Mouse (Mus musculus): ENCODE measurements around the gene Cenps. TPM values are rescaled to one million over a fixed set of nuclear protein-coding genes. Genes with fewer than 3 reads are reported as not detected.

Cenps gene
- polyA plus RNA-seq, 1 experiment from 2014 or later, result 38.6 TPM

DNA sequence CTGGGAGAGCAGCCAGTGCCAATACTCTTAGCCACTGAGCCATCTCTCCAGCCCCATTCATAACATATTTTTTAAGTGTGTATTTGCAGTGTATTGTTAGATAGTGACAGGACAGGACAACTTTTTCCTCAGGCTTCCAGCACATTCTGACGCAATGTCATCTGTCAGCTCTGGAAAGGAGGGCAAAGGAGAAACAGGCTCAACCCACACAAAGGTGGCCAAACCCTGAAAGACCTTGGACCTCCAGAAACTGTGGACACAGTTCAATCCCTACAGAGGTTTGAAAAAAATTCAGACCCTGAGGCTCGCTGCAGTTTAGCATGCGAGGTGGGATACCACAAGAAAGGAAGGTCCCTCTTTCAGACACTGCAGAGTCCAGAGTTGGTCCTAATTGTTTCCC lies 39.5 kb downstream of the Cenps start:
- no peak for DNase-seq (ENCODE audit: low spot score)
- Histone ChIP-seq H3K4me3 (peak overlapping the region; percentile 100), H3K27me3 (ENCODE audit: insufficient read depth, poor library complexity, severe bottlenecking) (no peaks in the 10 kb centered on the region), H3K27ac (no peak overlapping the region), H3K36me3 (peaks cover 14% of the 10 kb centered on the region), H3K9me3 (no peaks in the 10 kb centered on the region), H3K4me1 (peaks cover 22% of the 10 kb centered on the region)
- 80% methylated on average over 3 of the region's 3 CpGs for WGBS

DNA sequence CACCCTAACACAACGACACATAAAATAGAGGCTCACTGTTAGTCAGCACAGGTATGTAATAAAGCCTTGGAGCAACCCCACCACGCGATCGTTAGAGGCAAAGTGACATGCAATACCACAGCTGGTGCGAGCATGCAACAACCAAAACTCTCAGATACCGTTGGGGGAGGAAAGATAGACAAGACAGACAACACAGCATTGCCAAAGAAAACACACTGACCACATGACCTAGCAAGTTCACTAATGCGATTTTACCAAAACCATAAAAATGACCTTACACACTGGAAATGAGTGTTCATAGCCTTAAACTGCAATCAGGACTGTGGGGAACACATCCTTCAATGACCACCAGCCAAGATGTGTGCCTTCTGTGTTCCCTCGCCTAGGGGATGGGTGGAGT lies 46.1 kb downstream of the Cenps start:
- H3K27me3 ChIP-seq (ENCODE audit: insufficient read depth, poor library complexity, severe bottlenecking), result no peaks in the 10 kb centered on the region
- peaks cover 25% of the 10 kb centered on the region for H3K36me3 ChIP-seq
- H3K27ac ChIP-seq, result no peak overlapping the region
- 83% methylated on average over 8 of the region's 8 CpGs for WGBS
- H3K4me3 ChIP-seq, result no peak overlapping the region
- DNase-seq (ENCODE audit: low spot score), result no peak
- no peaks in the 10 kb centered on the region for H3K4me1 ChIP-seq
- H3K9me3 ChIP-seq, result no peaks in the 10 kb centered on the region

DNA sequence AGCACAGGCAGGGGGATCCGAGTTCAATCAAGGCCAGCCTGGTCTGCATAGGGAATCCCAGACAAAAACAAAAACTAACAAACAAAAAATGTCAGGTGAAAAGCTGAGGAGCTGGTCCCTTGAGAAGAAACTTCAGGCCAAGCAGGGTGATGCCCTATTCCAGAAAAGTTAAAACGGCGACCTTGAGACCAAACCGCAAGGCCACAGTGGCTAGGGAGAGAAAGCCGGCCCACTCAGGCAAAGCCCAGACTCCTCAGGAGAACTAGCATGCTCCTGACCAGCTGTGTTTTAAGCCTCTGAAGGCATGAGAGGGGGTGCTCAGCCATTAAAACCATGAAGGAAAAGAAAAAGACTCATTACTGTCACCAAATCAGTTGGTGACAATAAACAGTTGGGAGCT lies 52.0 kb downstream of the Cenps start:
- H3K4me3 ChIP-seq, result no peak overlapping the region
- 0 out of 2 replicates have a peak, but pooled peaks cover 8% of the 10 kb centered on the region for H3K36me3 ChIP-seq
- no peaks in the 10 kb centered on the region for H3K27me3 ChIP-seq (ENCODE audit: insufficient read depth, poor library complexity, severe bottlenecking)
- no peak for DNase-seq (ENCODE audit: low spot score)
- 71% methylated on average over 5 of the region's 5 CpGs for WGBS
- H3K27ac ChIP-seq, result peak overlapping the region; percentile 38; the same call in 1 of the 2 replicates
- no peaks in the 10 kb centered on the region for H3K9me3 ChIP-seq
- peaks cover 21% of the 10 kb centered on the region for H3K4me1 ChIP-seq

DNA sequence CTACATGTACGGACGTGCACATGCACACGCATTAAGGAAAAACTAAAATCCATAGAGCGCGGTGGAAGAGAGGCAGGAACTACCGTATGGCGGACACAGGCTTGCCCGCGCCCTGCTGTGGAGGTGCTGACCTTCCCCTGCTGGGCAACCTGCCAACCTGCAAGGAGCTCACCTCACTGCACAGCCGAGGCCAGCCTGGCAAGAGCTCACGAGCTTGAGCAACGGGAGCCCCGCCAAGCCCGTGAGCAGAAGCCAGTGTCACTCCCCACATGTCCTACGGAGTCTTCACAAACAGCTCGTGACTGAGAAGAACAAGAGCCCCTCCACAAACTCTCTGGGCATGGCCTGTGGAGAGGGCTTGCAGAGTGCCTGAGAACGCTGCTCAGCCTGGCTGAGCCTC lies 55.9 kb downstream of the Cenps start:
- Histone ChIP-seq H3K4me3 (no peak overlapping the region), H3K36me3 (peaks cover 13% of the 10 kb centered on the region; the same call in 1 of the 2 replicates), H3K4me1 (peaks cover 49% of the 10 kb centered on the region), H3K9me3 (no peaks in the 10 kb centered on the region), H3K27me3 (ENCODE audit: insufficient read depth, poor library complexity, severe bottlenecking) (no peaks in the 10 kb centered on the region), H3K27ac (no peak overlapping the region)
- 78% methylated on average over 17 of the region's 17 CpGs for WGBS
- no peak for DNase-seq (ENCODE audit: low spot score)

DNA sequence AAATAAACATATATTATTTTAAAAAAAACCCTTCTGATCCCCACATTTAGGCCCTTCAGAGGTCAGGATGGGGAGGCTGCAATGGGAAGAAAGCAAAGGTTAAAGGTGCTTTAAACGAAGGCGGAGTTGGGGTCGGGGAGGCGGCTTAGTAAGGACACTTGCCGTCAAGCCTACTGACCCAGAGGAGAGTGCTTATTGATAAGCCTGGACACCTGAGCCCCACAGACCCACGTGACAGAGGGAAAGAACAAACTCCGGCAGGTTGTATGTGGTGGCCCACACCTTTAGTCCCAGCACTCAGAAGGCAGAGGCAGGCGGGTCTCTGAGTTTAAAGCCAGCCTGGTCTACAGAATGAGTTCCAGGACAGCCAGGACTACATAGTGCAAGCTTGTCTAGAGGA lies 57.3 kb downstream of the Cenps start:
- no peak for DNase-seq (ENCODE audit: low spot score)
- Histone ChIP-seq H3K27me3 (ENCODE audit: insufficient read depth, poor library complexity, severe bottlenecking) (no peaks in the 10 kb centered on the region), H3K9me3 (no peaks in the 10 kb centered on the region), H3K4me3 (no peak overlapping the region), H3K4me1 (peaks cover 54% of the 10 kb centered on the region), H3K27ac (no peak overlapping the region), H3K36me3 (peaks cover 17% of the 10 kb centered on the region)
- WGBS, result 86% methylated on average over 8 of the region's 8 CpGs

DNA sequence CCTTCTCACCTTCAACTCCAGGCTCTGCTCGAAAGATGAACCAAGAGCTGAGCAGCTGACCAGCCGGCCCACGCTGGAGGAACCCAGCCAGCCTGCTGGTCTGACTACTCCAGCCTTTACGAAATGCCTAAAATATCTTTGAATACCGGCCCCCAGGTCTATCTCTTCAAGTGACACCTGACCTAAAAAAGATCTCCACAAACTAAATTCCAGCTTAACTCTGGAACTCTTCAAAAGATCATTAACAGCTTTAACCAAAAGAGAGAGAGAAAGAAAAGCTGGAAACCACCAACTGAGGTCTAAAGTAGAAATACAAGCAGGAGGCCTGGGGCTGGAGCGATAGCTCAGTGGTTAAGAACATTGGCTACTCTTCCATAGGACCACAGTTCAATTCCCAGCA lies 57.8 kb downstream of the Cenps start:
- no peaks in the 10 kb centered on the region for H3K27me3 ChIP-seq (ENCODE audit: insufficient read depth, poor library complexity, severe bottlenecking)
- no peak for DNase-seq (ENCODE audit: low spot score)
- peaks cover 22% of the 10 kb centered on the region for H3K36me3 ChIP-seq
- H3K4me1 ChIP-seq, result peaks cover 58% of the 10 kb centered on the region
- WGBS, result 53% methylated on average over 6 of the region's 6 CpGs
- H3K27ac ChIP-seq, result no peak overlapping the region
- H3K4me3 ChIP-seq, result no peak overlapping the region
- H3K9me3 ChIP-seq, result no peaks in the 10 kb centered on the region

DNA sequence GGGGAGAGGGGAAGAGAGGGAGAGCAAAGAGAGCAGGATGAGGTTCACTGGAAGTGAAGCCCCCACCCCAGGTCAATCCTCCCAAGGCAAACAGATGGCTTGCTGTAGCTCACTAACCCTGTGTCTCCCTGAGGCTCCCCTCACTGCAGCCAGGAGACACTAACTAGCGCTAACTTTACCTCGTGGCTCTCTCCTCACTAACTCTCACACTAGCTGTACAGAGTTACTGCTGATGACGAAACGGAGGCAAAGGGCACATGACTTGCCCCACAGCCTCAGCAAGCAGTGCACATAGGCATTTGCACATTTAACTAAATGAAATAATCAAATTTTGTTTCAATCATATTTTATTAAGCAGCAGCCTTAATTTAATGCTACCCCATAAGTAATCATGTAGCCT lies 59.2 kb downstream of the Cenps start:
- Histone ChIP-seq H3K36me3 (peaks cover 31% of the 10 kb centered on the region), H3K27ac (no peak overlapping the region), H3K9me3 (no peaks in the 10 kb centered on the region), H3K4me3 (no peak overlapping the region), H3K4me1 (peaks cover 64% of the 10 kb centered on the region), H3K27me3 (ENCODE audit: insufficient read depth, poor library complexity, severe bottlenecking) (no peaks in the 10 kb centered on the region)
- 65% methylated on average over 4 of the region's 4 CpGs for whole genome bisulfite sequencing
- DNase-seq (ENCODE audit: low spot score), result no peak

Other genes starting within 250 kb of the Cenps start
- gene Pex14, start 37.8 kb downstream of the Cenps start, polyA plus RNA-seq (2016; fragmentation: Nextera tagmentation; extraction: Ambion mirVana), result 53.6 and 59.7 TPM in 2 replicates
- 43.4 and 48.9 TPM in 2 replicates for gene Dffa, start 33.5 kb downstream of the Cenps start, polyA plus RNA-seq (2016; fragmentation: Nextera tagmentation; extraction: Ambion mirVana)
- gene Cort, start 10.9 kb downstream of the Cenps start, polyA plus RNA-seq (2016; fragmentation: Nextera tagmentation; extraction: Ambion mirVana), result 0.28 TPM in 1 of 2 replicates, not detected in the other
- 116 and 133 TPM in 2 replicates for gene Pgd, start 29.1 kb upstream of the Cenps start, polyA plus RNA-seq (2016; fragmentation: Nextera tagmentation; extraction: Ambion mirVana)
- 44.8 and 56.6 TPM in 2 replicates for gene Kif1b, start 170.1 kb upstream of the Cenps start, polyA plus RNA-seq (2016; fragmentation: Nextera tagmentation; extraction: Ambion mirVana)